Mouse (Mus musculus): ENCODE data around the gene Maml3.
A peak's percentile ranks its signal among the peaks of the same experiment; 100 is the strongest.

DNA sequence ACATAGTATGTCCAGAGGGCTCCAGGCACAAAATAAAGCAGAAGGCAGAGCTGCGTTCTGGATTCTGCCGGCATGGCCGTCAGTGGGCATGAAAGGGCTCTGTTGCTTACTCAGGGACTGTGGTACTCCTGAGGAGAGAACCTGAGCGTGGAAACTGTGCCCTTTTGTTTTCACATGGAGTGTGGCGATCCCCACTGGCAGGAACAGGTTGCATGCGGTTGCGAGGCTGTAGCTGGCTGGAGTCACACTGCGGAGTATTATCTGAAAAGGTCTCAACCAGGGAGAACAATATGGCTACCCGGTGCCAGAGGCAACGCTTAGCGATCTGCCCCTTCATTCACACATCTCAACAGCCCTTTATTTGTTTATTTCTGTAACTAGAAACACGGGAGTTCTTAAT, 353.4 kb downstream of the Maml3 start:
- TF ChIP-seq CTCF (IDR thresholded peaks at IDR 0.05), result 0 out of 2 replicates have a peak, but pooled peaks have one; percentile 4
- TF ChIP-seq EP300 (IDR thresholded peaks at IDR 0.05), result no peak

Measured in lung, postnatal 0 days (tissue).